Mouse (Mus musculus): ENCODE measurements around the gene Sez6l. TPM values are rescaled to one million over a fixed set of nuclear protein-coding genes. Genes with fewer than 3 reads are reported as not detected.
"Not testable (repeated sequence)": the region's sequence is repeated elsewhere in the genome, so short reads cannot be mapped to it uniquely, and the experiment has no call there.

The Sez6l gene
- polyA plus RNA-seq, 1 experiment from 2014 or later, result 2.7 TPM

DNA sequence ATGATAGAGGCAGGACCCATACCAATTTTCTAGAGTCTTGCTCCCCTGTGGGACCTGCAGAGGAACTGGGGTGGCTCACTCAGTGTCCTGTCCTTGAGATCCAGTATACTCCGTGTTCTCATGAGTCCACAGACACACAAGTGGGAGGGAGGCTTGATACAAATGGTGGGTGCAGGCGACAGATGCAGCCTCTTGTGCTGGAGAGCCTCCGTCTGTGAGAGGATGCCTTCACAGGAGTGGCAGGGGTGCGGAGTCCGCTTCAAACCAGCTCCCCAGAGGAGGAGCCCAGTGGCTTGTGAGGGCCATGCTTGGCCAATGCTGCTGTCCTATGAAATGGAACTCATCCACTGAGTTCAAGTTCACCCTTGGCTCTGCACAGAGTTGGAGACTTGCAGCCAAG is 145.0 kb downstream of the Sez6l start:
- no peak overlapping the region for H3K27ac ChIP-seq (ENCODE audit: low read depth)
- DNase-seq (ENCODE audit: low spot score) (no peak), ATAC-seq (replicated peaks; ENCODE audit: low FRiP score, low TSS enrichment, low read depth) (no peak)
- no peak overlapping the region for H3K9ac ChIP-seq (ENCODE audit: low read length)
- no peak overlapping the region for H3K4me3 ChIP-seq (ENCODE audit: low read depth, low read length)
- no peaks in the 10 kb centered on the region for H3K9me3 ChIP-seq (ENCODE audit: control insufficient read depth, low read length)
- peaks cover 2% of the 10 kb centered on the region; the same call in 1 of the 2 replicates for H3K27me3 ChIP-seq (replicated peaks; ENCODE audit: control insufficient read depth, insufficient read depth, low read length)
- no peaks in the 10 kb centered on the region for H3K36me3 ChIP-seq (ENCODE audit: control insufficient read depth, insufficient read depth, low read length)
- 91% methylated on average over 5 of the region's 5 CpGs for WGBS
- H3K4me2 ChIP-seq (ENCODE audit: low read length), result no peak overlapping the region
- no peaks in the 10 kb centered on the region; the same call in 1 of the 2 replicates for H3K4me1 ChIP-seq (replicated peaks; ENCODE audit: control insufficient read depth, insufficient read depth, low read length)

GRCm38 (mm10) chr5:112431120-112431775 is 145.7 kb downstream of the Sez6l start:
- WGBS, result 27% methylated on average over 14 of the region's 14 CpGs
- DNase-seq (ENCODE audit: low spot score), result no peak

GRCm38 (mm10) chr5:112428944-112429343 is 148.0 kb downstream of the Sez6l start:
- Histone ChIP-seq H3K4me3 (ENCODE audit: low read depth, low read length) (no peak overlapping the region), H3K9me3 (ENCODE audit: control insufficient read depth, low read length) (no peaks in the 10 kb centered on the region), H3K27me3 (replicated peaks; ENCODE audit: control insufficient read depth, insufficient read depth, low read length) (peaks cover 2% of the 10 kb centered on the region; the same call in 1 of the 2 replicates), H3K4me2 (ENCODE audit: low read length) (no peak overlapping the region), H3K27ac (ENCODE audit: low read depth) (no peak overlapping the region), H3K9ac (ENCODE audit: low read length) (no peak overlapping the region), H3K36me3 (ENCODE audit: control insufficient read depth, insufficient read depth, low read length) (no peaks in the 10 kb centered on the region), H3K4me1 (replicated peaks; ENCODE audit: control insufficient read depth, insufficient read depth, low read length) (no peaks in the 10 kb centered on the region; the same call in 1 of the 2 replicates)
- WGBS, result 13% methylated on average over 19 of the region's 19 CpGs
- ATAC-seq (replicated peaks; ENCODE audit: low FRiP score, low TSS enrichment, low read depth) (no peak), DNase-seq (ENCODE audit: low spot score) (peak; percentile 81)

More at GRCm38 (mm10) chr5:112431120-112431775, 145.7 kb downstream of the Sez6l start:
- H3K36me3 ChIP-seq (ENCODE audit: control insufficient read depth, insufficient read depth, low read length), result no peaks in the 10 kb centered on the region
- H3K27ac ChIP-seq (ENCODE audit: low read depth), result no peak overlapping the region
- H3K4me2 ChIP-seq (ENCODE audit: low read length), result peak overlapping the region; percentile 27
- peaks cover 2% of the 10 kb centered on the region; the same call in 1 of the 2 replicates for H3K27me3 ChIP-seq (replicated peaks; ENCODE audit: control insufficient read depth, insufficient read depth, low read length)
- ATAC-seq (replicated peaks; ENCODE audit: low FRiP score, low TSS enrichment, low read depth), result no peak; the same call in 1 of the 2 replicates
- H3K9ac ChIP-seq (ENCODE audit: low read length), result no peak overlapping the region
- H3K4me1 ChIP-seq (replicated peaks; ENCODE audit: control insufficient read depth, insufficient read depth, low read length), result no peaks in the 10 kb centered on the region; the same call in 1 of the 2 replicates
- no peak overlapping the region for H3K4me3 ChIP-seq (ENCODE audit: low read depth, low read length)
- no peaks in the 10 kb centered on the region for H3K9me3 ChIP-seq (ENCODE audit: control insufficient read depth, low read length)

- Histone ChIP-seq H3K4me3 (ENCODE audit: low read depth, low read length) (no peak overlapping the region), H3K27me3 (replicated peaks; ENCODE audit: control insufficient read depth, insufficient read depth, low read length) (peaks cover 2% of the 10 kb centered on the region; the same call in 1 of the 2 replicates), H3K4me2 (ENCODE audit: low read length) (no peak overlapping the region), H3K4me1 (replicated peaks; ENCODE audit: control insufficient read depth, insufficient read depth, low read length) (no peaks in the 10 kb centered on the region; the same call in 1 of the 2 replicates), H3K36me3 (ENCODE audit: control insufficient read depth, insufficient read depth, low read length) (no peaks in the 10 kb centered on the region), H3K9ac (ENCODE audit: low read length) (no peak overlapping the region), H3K9me3 (ENCODE audit: control insufficient read depth, low read length) (no peaks in the 10 kb centered on the region), H3K27ac (ENCODE audit: low read depth) (no peak overlapping the region)
- ATAC-seq (replicated peaks; ENCODE audit: low FRiP score, low TSS enrichment, low read depth) (no peak), DNase-seq (ENCODE audit: low spot score) (peak; percentile 68)
- WGBS, result 40% methylated on average over 2 of the region's 2 CpGs
Observed at GRCm38 (mm10) chr5:112427283-112427682, 149.7 kb downstream of the Sez6l start.

- no peak overlapping the region for H3K4me2 ChIP-seq (ENCODE audit: low read length)
- no peak for ATAC-seq (replicated peaks; ENCODE audit: low FRiP score, low TSS enrichment, low read depth)
- WGBS, result 85% methylated on average over 7 of the region's 7 CpGs
Observed at GRCm38 (mm10) chr5:112426635-112427034, 150.3 kb downstream of the Sez6l start.

GRCm38 (mm10) chr5:112419535-112419934 is 157.4 kb downstream of the Sez6l start:
- H3K4me2 ChIP-seq (ENCODE audit: low read length), result peak overlapping the region; percentile 37

More at GRCm38 (mm10) chr5:112426635-112427034, 150.3 kb downstream of the Sez6l start:
- H3K27ac ChIP-seq (ENCODE audit: low read depth), result no peak overlapping the region
- H3K27me3 ChIP-seq (replicated peaks; ENCODE audit: control insufficient read depth, insufficient read depth, low read length), result peaks cover 2% of the 10 kb centered on the region; the same call in 1 of the 2 replicates
- H3K9ac ChIP-seq (ENCODE audit: low read length), result no peak overlapping the region
- no peak overlapping the region for H3K4me3 ChIP-seq (ENCODE audit: low read depth, low read length)
- H3K4me1 ChIP-seq (replicated peaks; ENCODE audit: control insufficient read depth, insufficient read depth, low read length), result no peaks in the 10 kb centered on the region; the same call in 1 of the 2 replicates
- no peak for DNase-seq (ENCODE audit: low spot score)
- no peaks in the 10 kb centered on the region for H3K36me3 ChIP-seq (ENCODE audit: control insufficient read depth, insufficient read depth, low read length)
- H3K9me3 ChIP-seq (ENCODE audit: control insufficient read depth, low read length), result no peaks in the 10 kb centered on the region

GRCm38 (mm10) chr5:112418023-112418422 is 159.0 kb downstream of the Sez6l start:
- Histone ChIP-seq H3K36me3 (ENCODE audit: control insufficient read depth, insufficient read depth, low read length) (no peaks in the 10 kb centered on the region), H3K4me1 (replicated peaks; ENCODE audit: control insufficient read depth, insufficient read depth, low read length) (no peaks in the 10 kb centered on the region), H3K4me3 (ENCODE audit: low read depth, low read length) (no peak overlapping the region), H3K27me3 (replicated peaks; ENCODE audit: control insufficient read depth, insufficient read depth, low read length) (no peaks in the 10 kb centered on the region), H3K9me3 (ENCODE audit: control insufficient read depth, low read length) (no peaks in the 10 kb centered on the region), H3K27ac (ENCODE audit: low read depth) (no peak overlapping the region), H3K4me2 (ENCODE audit: low read length) (no peak overlapping the region), H3K9ac (ENCODE audit: low read length) (no peak overlapping the region)
- no peak for DNase-seq (ENCODE audit: low spot score)
- 66% methylated on average over 4 of the region's 4 CpGs for WGBS
- ATAC-seq (replicated peaks; ENCODE audit: low FRiP score, low TSS enrichment, low read depth), result no peak

More at GRCm38 (mm10) chr5:112419535-112419934, 157.4 kb downstream of the Sez6l start:
- Histone ChIP-seq H3K36me3 (ENCODE audit: control insufficient read depth, insufficient read depth, low read length) (no peaks in the 10 kb centered on the region), H3K27me3 (replicated peaks; ENCODE audit: control insufficient read depth, insufficient read depth, low read length) (no peaks in the 10 kb centered on the region), H3K9ac (ENCODE audit: low read length) (no peak overlapping the region), H3K9me3 (ENCODE audit: control insufficient read depth, low read length) (no peaks in the 10 kb centered on the region), H3K27ac (ENCODE audit: low read depth) (no peak overlapping the region), H3K4me1 (replicated peaks; ENCODE audit: control insufficient read depth, insufficient read depth, low read length) (no peaks in the 10 kb centered on the region), H3K4me3 (ENCODE audit: low read depth, low read length) (no peak overlapping the region)
- ATAC-seq (replicated peaks; ENCODE audit: low FRiP score, low TSS enrichment, low read depth) (no peak), DNase-seq (ENCODE audit: low spot score) (no peak)
- 27% methylated on average over 12 of the region's 12 CpGs for WGBS

- no peak overlapping the region for H3K4me3 ChIP-seq (ENCODE audit: low read depth, low read length)
- no peaks in the 10 kb centered on the region for H3K9me3 ChIP-seq (ENCODE audit: control insufficient read depth, low read length)
- H3K36me3 ChIP-seq (ENCODE audit: control insufficient read depth, insufficient read depth, low read length), result no peaks in the 10 kb centered on the region
- DNase-seq (ENCODE audit: low spot score), result no peak
- ATAC-seq (replicated peaks; ENCODE audit: low FRiP score, low TSS enrichment, low read depth), result no peak
- H3K9ac ChIP-seq (ENCODE audit: low read length), result no peak overlapping the region
- no peak overlapping the region for H3K27ac ChIP-seq (ENCODE audit: low read depth)
- H3K4me2 ChIP-seq (ENCODE audit: low read length), result no peak overlapping the region
- 61% methylated on average over 5 of the region's 5 CpGs for WGBS
- H3K4me1 ChIP-seq (replicated peaks; ENCODE audit: control insufficient read depth, insufficient read depth, low read length), result peaks cover 3% of the 10 kb centered on the region
- no peaks in the 10 kb centered on the region for H3K27me3 ChIP-seq (replicated peaks; ENCODE audit: control insufficient read depth, insufficient read depth, low read length)
Observed at GRCm38 (mm10) chr5:112416673-112417072, 160.3 kb downstream of the Sez6l start.

- not testable (repeated sequence) for DNase-seq (ENCODE audit: low spot score); ATAC-seq (replicated peaks; ENCODE audit: low FRiP score, low TSS enrichment, low read depth); H3K27me3 ChIP-seq (replicated peaks; ENCODE audit: control insufficient read depth, insufficient read depth, low read length); H3K4me3 ChIP-seq (ENCODE audit: low read depth, low read length); H3K4me2 ChIP-seq (ENCODE audit: low read length); H3K36me3 ChIP-seq (ENCODE audit: control insufficient read depth, insufficient read depth, low read length); H3K9ac ChIP-seq (ENCODE audit: low read length); H3K9me3 ChIP-seq (ENCODE audit: control insufficient read depth, low read length); H3K4me1 ChIP-seq (replicated peaks; ENCODE audit: control insufficient read depth, insufficient read depth, low read length); H3K27ac ChIP-seq (ENCODE audit: low read depth)
- WGBS, result 83% methylated on average over 4 of the region's 4 CpGs
Observed at GRCm38 (mm10) chr5:112412781-112413180, 164.2 kb downstream of the Sez6l start.
